Mouse (Mus musculus): Measurements from ENCODE around the gene Crybb2. TPM values are rescaled to one million over a fixed set of nuclear protein-coding genes. Genes with fewer than 3 reads are reported as not detected.
A peak's percentile ranks its signal among the peaks of the same experiment; 100 is the strongest.

The Crybb2 gene
- polyA plus RNA-seq, 1 experiment from 2014 or later = not detected

- H3K9ac ChIP-seq (ENCODE audit: low read depth, low read length) = no peak overlapping the region
- ATAC-seq (ENCODE audit: low FRiP score, low TSS enrichment) = no peak
- H3K27ac ChIP-seq (ENCODE audit: low read depth, low read length) = no peak overlapping the region
- WGBS = 40% methylated on average over 7 of the region's 7 CpGs
- H3K4me2 ChIP-seq (replicated peaks; ENCODE audit: low read depth, low read length) = no peak overlapping the region
- H3K27me3 ChIP-seq (ENCODE audit: control insufficient read depth, insufficient read depth, low read length) = no peaks in the 10 kb centered on the region
- no peaks in the 10 kb centered on the region for H3K4me1 ChIP-seq (ENCODE audit: control insufficient read depth, insufficient read depth, low read length)
- no peaks in the 10 kb centered on the region for H3K36me3 ChIP-seq (ENCODE audit: control insufficient read depth, insufficient read depth, low read length)
- no peak overlapping the region for H3K4me3 ChIP-seq (ENCODE audit: low read length)
- H3K9me3 ChIP-seq (ENCODE audit: control insufficient read depth, low read length) = no peaks in the 10 kb centered on the region
Measured at GRCm38 (mm10) chr5:113050581-113051185, 19.2 kb downstream of the Crybb2 start.

GRCm38 (mm10) chr5:113049876-113050275 lies 20.0 kb downstream of the Crybb2 start:
- Histone ChIP-seq H3K9me3 (ENCODE audit: control insufficient read depth, low read length) (no peaks in the 10 kb centered on the region), H3K9ac (ENCODE audit: low read depth, low read length) (no peak overlapping the region), H3K4me1 (ENCODE audit: control insufficient read depth, insufficient read depth, low read length) (no peaks in the 10 kb centered on the region), H3K36me3 (ENCODE audit: control insufficient read depth, insufficient read depth, low read length) (no peaks in the 10 kb centered on the region), H3K27me3 (ENCODE audit: control insufficient read depth, insufficient read depth, low read length) (no peaks in the 10 kb centered on the region), H3K4me3 (ENCODE audit: low read length) (no peak overlapping the region), H3K4me2 (replicated peaks; ENCODE audit: low read depth, low read length) (no peak overlapping the region), H3K27ac (ENCODE audit: low read depth, low read length) (no peak overlapping the region)
- ATAC-seq (ENCODE audit: low FRiP score, low TSS enrichment) = no peak

- no peak overlapping the region for H3K27ac ChIP-seq (ENCODE audit: low read depth, low read length)
- 87% methylated on average over 10 of the region's 10 CpGs for WGBS
- H3K4me2 ChIP-seq (replicated peaks; ENCODE audit: low read depth, low read length) = no peak overlapping the region
- H3K27me3 ChIP-seq (ENCODE audit: control insufficient read depth, insufficient read depth, low read length) = no peaks in the 10 kb centered on the region
- no peak overlapping the region for H3K9ac ChIP-seq (ENCODE audit: low read depth, low read length)
- H3K9me3 ChIP-seq (ENCODE audit: control insufficient read depth, low read length) = no peaks in the 10 kb centered on the region
- no peak for ATAC-seq (ENCODE audit: low FRiP score, low TSS enrichment)
- H3K4me3 ChIP-seq (ENCODE audit: low read length) = no peak overlapping the region
- H3K4me1 ChIP-seq (ENCODE audit: control insufficient read depth, insufficient read depth, low read length) = peaks cover 9% of the 10 kb centered on the region
- H3K36me3 ChIP-seq (ENCODE audit: control insufficient read depth, insufficient read depth, low read length) = no peaks in the 10 kb centered on the region
Measured at GRCm38 (mm10) chr5:113045511-113046273, 24.2 kb downstream of the Crybb2 start.

- Histone ChIP-seq H3K9ac (ENCODE audit: low read depth, low read length) (no peak overlapping the region), H3K36me3 (ENCODE audit: control insufficient read depth, insufficient read depth, low read length) (no peaks in the 10 kb centered on the region), H3K27me3 (ENCODE audit: control insufficient read depth, insufficient read depth, low read length) (no peaks in the 10 kb centered on the region), H3K4me2 (replicated peaks; ENCODE audit: low read depth, low read length) (no peak overlapping the region), H3K4me3 (ENCODE audit: low read length) (no peak overlapping the region), H3K4me1 (ENCODE audit: control insufficient read depth, insufficient read depth, low read length) (peaks cover 13% of the 10 kb centered on the region), H3K27ac (ENCODE audit: low read depth, low read length) (no peak overlapping the region), H3K9me3 (ENCODE audit: control insufficient read depth, low read length) (no peaks in the 10 kb centered on the region)
- 81% methylated on average over 8 of the region's 8 CpGs for WGBS
- no peak for ATAC-seq (ENCODE audit: low FRiP score, low TSS enrichment)
Measured at GRCm38 (mm10) chr5:113043531-113043930, 26.4 kb downstream of the Crybb2 start.

GRCm38 (mm10) chr5:113041567-113042071 lies 28.3 kb downstream of the Crybb2 start:
- H3K9ac ChIP-seq (ENCODE audit: low read depth, low read length) = no peak overlapping the region
- 4% methylated on average over 5 of the region's 5 CpGs for WGBS
- no peak overlapping the region for H3K4me2 ChIP-seq (replicated peaks; ENCODE audit: low read depth, low read length)
- peaks cover 13% of the 10 kb centered on the region for H3K4me1 ChIP-seq (ENCODE audit: control insufficient read depth, insufficient read depth, low read length)
- no peaks in the 10 kb centered on the region for H3K9me3 ChIP-seq (ENCODE audit: control insufficient read depth, low read length)
- no peak overlapping the region for H3K4me3 ChIP-seq (ENCODE audit: low read length)
- no peaks in the 10 kb centered on the region for H3K27me3 ChIP-seq (ENCODE audit: control insufficient read depth, insufficient read depth, low read length)
- no peaks in the 10 kb centered on the region for H3K36me3 ChIP-seq (ENCODE audit: control insufficient read depth, insufficient read depth, low read length)
- ATAC-seq (ENCODE audit: low FRiP score, low TSS enrichment) = peak; percentile 89
- peak overlapping the region; percentile 14; the same call in 1 of the 2 replicates for H3K27ac ChIP-seq (ENCODE audit: low read depth, low read length)

GRCm38 (mm10) chr5:113040776-113041175 lies 29.1 kb downstream of the Crybb2 start:
- H3K27ac ChIP-seq (ENCODE audit: low read depth, low read length) = peak overlapping the region; percentile 14; the same call in 1 of the 2 replicates
- no peak for ATAC-seq (ENCODE audit: low FRiP score, low TSS enrichment)

GRCm38 (mm10) chr5:113038601-113039000 lies 31.3 kb downstream of the Crybb2 start:
- Histone ChIP-seq H3K27me3 (ENCODE audit: control insufficient read depth, insufficient read depth, low read length) (no peaks in the 10 kb centered on the region), H3K36me3 (ENCODE audit: control insufficient read depth, insufficient read depth, low read length) (no peaks in the 10 kb centered on the region), H3K4me3 (ENCODE audit: low read length) (no peak overlapping the region), H3K4me1 (ENCODE audit: control insufficient read depth, insufficient read depth, low read length) (peaks cover 22% of the 10 kb centered on the region), H3K27ac (ENCODE audit: low read depth, low read length) (no peak overlapping the region), H3K9me3 (ENCODE audit: control insufficient read depth, low read length) (no peaks in the 10 kb centered on the region), H3K4me2 (replicated peaks; ENCODE audit: low read depth, low read length) (no peak overlapping the region), H3K9ac (ENCODE audit: low read depth, low read length) (no peak overlapping the region)
- ATAC-seq (ENCODE audit: low FRiP score, low TSS enrichment) = no peak
- 90% methylated on average over 6 of the region's 6 CpGs for WGBS

More at GRCm38 (mm10) chr5:113040776-113041175, 29.1 kb downstream of the Crybb2 start:
- Histone ChIP-seq H3K4me2 (replicated peaks; ENCODE audit: low read depth, low read length) (no peak overlapping the region), H3K4me3 (ENCODE audit: low read length) (no peak overlapping the region), H3K27me3 (ENCODE audit: control insufficient read depth, insufficient read depth, low read length) (no peaks in the 10 kb centered on the region), H3K36me3 (ENCODE audit: control insufficient read depth, insufficient read depth, low read length) (no peaks in the 10 kb centered on the region), H3K9ac (ENCODE audit: low read depth, low read length) (no peak overlapping the region), H3K9me3 (ENCODE audit: control insufficient read depth, low read length) (no peaks in the 10 kb centered on the region), H3K4me1 (ENCODE audit: control insufficient read depth, insufficient read depth, low read length) (peaks cover 13% of the 10 kb centered on the region)
- WGBS = 53% methylated on average over 6 of the region's 6 CpGs

- H3K9me3 ChIP-seq (ENCODE audit: control insufficient read depth, low read length) = no peaks in the 10 kb centered on the region
- no peaks in the 10 kb centered on the region for H3K36me3 ChIP-seq (ENCODE audit: control insufficient read depth, insufficient read depth, low read length)
- H3K9ac ChIP-seq (ENCODE audit: low read depth, low read length) = no peak overlapping the region
- no peak overlapping the region for H3K4me2 ChIP-seq (replicated peaks; ENCODE audit: low read depth, low read length)
- H3K4me1 ChIP-seq (ENCODE audit: control insufficient read depth, insufficient read depth, low read length) = peaks cover 10% of the 10 kb centered on the region
- WGBS = 49% methylated on average over 10 of the region's 10 CpGs
- ATAC-seq (ENCODE audit: low FRiP score, low TSS enrichment) = no peak
- no peak overlapping the region for H3K4me3 ChIP-seq (ENCODE audit: low read length)
- no peak overlapping the region for H3K27ac ChIP-seq (ENCODE audit: low read depth, low read length)
- no peaks in the 10 kb centered on the region for H3K27me3 ChIP-seq (ENCODE audit: control insufficient read depth, insufficient read depth, low read length)
Measured at GRCm38 (mm10) chr5:113035094-113036047, 34.5 kb downstream of the Crybb2 start.
